Mouse (Mus musculus): Measurements from ENCODE around the gene Gna11. TPM values are rescaled to one million over a fixed set of nuclear protein-coding genes. Genes with fewer than 3 reads are reported as not detected.

The Gna11 gene
- 32.0 and 35.3 TPM in 2 replicates for polyA plus RNA-seq (2011; ENCODE audit: insufficient read depth, insufficient read length, low read depth, missing spikeins)

DNA sequence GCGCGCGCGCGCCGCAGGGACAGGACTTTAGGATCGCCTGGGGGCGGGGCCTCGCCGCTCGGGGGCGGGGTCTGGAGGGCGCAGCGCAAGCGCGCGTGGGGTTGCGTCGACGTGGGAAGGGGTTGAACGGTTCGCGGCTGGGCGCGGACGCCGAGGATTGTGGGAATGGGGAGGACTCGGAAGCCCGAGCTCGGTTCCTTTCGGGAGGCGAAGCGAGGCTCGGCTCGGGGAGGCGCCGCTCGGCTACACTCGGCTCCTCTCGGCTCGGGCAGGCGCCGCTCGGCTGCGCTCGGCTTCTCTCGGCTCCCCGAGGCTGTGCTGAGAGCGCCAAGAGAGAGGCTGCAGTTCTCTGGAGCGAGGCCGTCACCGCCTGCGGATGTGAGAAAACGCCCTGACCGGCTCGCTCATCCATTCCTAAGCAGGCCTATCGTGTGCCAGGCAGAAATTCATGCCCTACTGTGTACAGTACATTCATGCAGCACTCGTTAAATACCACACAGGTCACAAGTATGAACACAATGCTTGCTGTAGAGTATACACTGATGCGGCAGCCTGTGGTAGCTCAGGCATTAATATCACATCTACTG is at the start of gene Gna11:
TSS of gene Gna11 (minus strand) at position 30 of the 587 bp plus-strand sequence.
- Histone ChIP-seq H3K36me3 (ENCODE audit: control insufficient read depth, insufficient read depth, low read length, poor library complexity, severe bottlenecking) (no peaks in the 10 kb centered on the region), H3K27me3 (ENCODE audit: control insufficient read depth, insufficient read depth, low read length, poor library complexity, severe bottlenecking) (no peaks in the 10 kb centered on the region), H3K9me3 (replicated peaks; ENCODE audit: control insufficient read depth, insufficient read depth, low read length, poor library complexity, severe bottlenecking) (no peaks in the 10 kb centered on the region), H3K27ac (ENCODE audit: insufficient read depth, low read length) (no peak within 1 kb of the TSS), H3K9ac (ENCODE audit: low read depth, poor library complexity, severe bottlenecking) (peak within 1 kb of the TSS; percentile 83), H3K4me1 (ENCODE audit: control insufficient read depth, insufficient read depth, low read length) (peaks cover 6% of the 10 kb centered on the region), H3K4me3 (ENCODE audit: low read depth, low read length) (peak within 1 kb of the TSS; percentile 85)
- TF ChIP-seq POLR2A (IDR thresholded peaks at IDR 0.05; ENCODE audit: insufficient read depth, low read length) (peak; percentile 73), EP300 (IDR thresholded peaks at IDR 0.05; ENCODE audit: insufficient read depth, low read depth, low read length) (no peak)

DNA sequence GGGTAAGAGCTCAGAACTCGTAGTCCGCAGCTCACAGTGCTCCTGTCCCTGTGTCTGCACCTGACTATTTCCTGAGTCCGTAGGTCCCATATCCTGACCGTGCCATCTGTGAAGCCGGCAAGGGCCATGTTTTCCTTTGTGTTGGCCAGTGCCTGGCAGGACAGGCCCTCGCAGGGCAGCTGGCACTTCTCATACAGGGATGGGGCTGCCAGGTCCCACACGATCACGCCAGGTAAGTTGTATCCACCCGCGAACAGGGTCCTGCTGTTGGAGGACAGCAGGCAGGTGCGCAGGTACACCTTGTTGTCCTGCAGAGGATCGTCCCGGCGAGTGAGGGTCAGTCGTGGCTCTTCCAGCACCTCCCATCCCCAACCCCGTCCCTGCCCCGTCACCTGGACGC is 48.9 kb upstream of the Gna11 start:
- Histone ChIP-seq H3K4me1 (ENCODE audit: control insufficient read depth, insufficient read depth, low read length) (peaks cover 3% of the 10 kb centered on the region), H3K9me3 (replicated peaks; ENCODE audit: control insufficient read depth, insufficient read depth, low read length, poor library complexity, severe bottlenecking) (no peaks in the 10 kb centered on the region), H3K27ac (ENCODE audit: insufficient read depth, low read length) (no peak overlapping the region), H3K36me3 (ENCODE audit: control insufficient read depth, insufficient read depth, low read length, poor library complexity, severe bottlenecking) (no peaks in the 10 kb centered on the region), H3K4me3 (ENCODE audit: low read depth, low read length) (no peak overlapping the region), H3K27me3 (ENCODE audit: control insufficient read depth, insufficient read depth, low read length, poor library complexity, severe bottlenecking) (no peaks in the 10 kb centered on the region), H3K9ac (ENCODE audit: low read depth, poor library complexity, severe bottlenecking) (no peak overlapping the region)
- TF ChIP-seq CTCF (IDR thresholded peaks at IDR 0.05; ENCODE audit: low read depth, low read length) (no peak), EP300 (IDR thresholded peaks at IDR 0.05; ENCODE audit: insufficient read depth, low read depth, low read length) (no peak), POLR2A (IDR thresholded peaks at IDR 0.05; ENCODE audit: insufficient read depth, low read length) (no peak)

DNA sequence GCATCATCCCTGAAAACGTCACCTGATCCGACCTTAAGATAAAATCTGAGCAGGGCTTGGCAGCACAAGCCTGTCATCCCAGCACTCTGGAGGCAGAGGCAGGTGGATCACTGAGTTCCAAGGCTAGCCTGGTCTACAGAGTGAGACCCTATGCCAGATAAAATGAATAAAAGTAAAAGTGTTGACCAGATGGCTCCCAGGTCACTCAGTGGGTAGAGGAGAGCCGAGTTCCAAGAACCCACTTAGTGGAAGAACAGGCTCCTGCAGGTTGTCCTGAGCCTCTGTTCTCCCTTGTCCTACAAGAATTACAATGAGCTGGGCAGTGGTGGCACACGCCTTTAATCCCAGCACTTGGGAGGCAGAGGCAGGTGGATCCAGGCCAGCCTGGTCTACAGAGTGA is 48.2 kb upstream of the Gna11 start:
- Histone ChIP-seq H3K4me1 (ENCODE audit: control insufficient read depth, insufficient read depth, low read length) (peaks cover 3% of the 10 kb centered on the region), H3K27me3 (ENCODE audit: control insufficient read depth, insufficient read depth, low read length, poor library complexity, severe bottlenecking) (no peaks in the 10 kb centered on the region), H3K9ac (ENCODE audit: low read depth, poor library complexity, severe bottlenecking) (no peak overlapping the region), H3K4me3 (ENCODE audit: low read depth, low read length) (no peak overlapping the region), H3K9me3 (replicated peaks; ENCODE audit: control insufficient read depth, insufficient read depth, low read length, poor library complexity, severe bottlenecking) (no peaks in the 10 kb centered on the region), H3K27ac (ENCODE audit: insufficient read depth, low read length) (no peak overlapping the region), H3K36me3 (ENCODE audit: control insufficient read depth, insufficient read depth, low read length, poor library complexity, severe bottlenecking) (no peaks in the 10 kb centered on the region)
- TF ChIP-seq POLR2A (IDR thresholded peaks at IDR 0.05; ENCODE audit: insufficient read depth, low read length) (no peak), CTCF (IDR thresholded peaks at IDR 0.05; ENCODE audit: low read depth, low read length) (no peak), EP300 (IDR thresholded peaks at IDR 0.05; ENCODE audit: insufficient read depth, low read depth, low read length) (no peak)

DNA sequence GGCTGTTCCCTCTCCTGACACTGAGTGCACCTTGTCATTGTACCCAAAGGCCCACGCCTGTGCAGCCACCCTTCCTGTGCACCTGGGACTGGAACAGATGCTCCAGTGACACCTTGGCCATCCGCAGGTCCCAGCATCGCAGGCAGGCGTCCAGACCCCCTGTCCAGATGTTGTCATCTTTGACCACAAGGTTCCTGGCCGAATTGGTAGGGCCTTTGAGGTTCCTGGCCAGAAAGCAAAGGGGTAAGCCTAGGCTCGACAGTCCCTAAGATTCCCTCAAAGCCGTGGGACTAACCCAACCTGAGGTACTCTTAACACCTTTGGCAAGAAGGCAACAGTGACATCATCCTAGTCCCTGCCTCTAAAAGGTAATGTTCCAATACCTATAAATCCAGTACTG is 47.6 kb upstream of the Gna11 start:
- Histone ChIP-seq H3K9me3 (replicated peaks; ENCODE audit: control insufficient read depth, insufficient read depth, low read length, poor library complexity, severe bottlenecking) (no peaks in the 10 kb centered on the region), H3K4me1 (ENCODE audit: control insufficient read depth, insufficient read depth, low read length) (no peaks in the 10 kb centered on the region), H3K27me3 (ENCODE audit: control insufficient read depth, insufficient read depth, low read length, poor library complexity, severe bottlenecking) (no peaks in the 10 kb centered on the region), H3K9ac (ENCODE audit: low read depth, poor library complexity, severe bottlenecking) (no peak overlapping the region), H3K27ac (ENCODE audit: insufficient read depth, low read length) (no peak overlapping the region), H3K4me3 (ENCODE audit: low read depth, low read length) (no peak overlapping the region), H3K36me3 (ENCODE audit: control insufficient read depth, insufficient read depth, low read length, poor library complexity, severe bottlenecking) (no peaks in the 10 kb centered on the region)
- no peak for TF ChIP-seq POLR2A (IDR thresholded peaks at IDR 0.05; ENCODE audit: insufficient read depth, low read length)
- TF ChIP-seq EP300 (IDR thresholded peaks at IDR 0.05; ENCODE audit: insufficient read depth, low read depth, low read length), result no peak
- no peak for TF ChIP-seq CTCF (IDR thresholded peaks at IDR 0.05; ENCODE audit: low read depth, low read length)

DNA sequence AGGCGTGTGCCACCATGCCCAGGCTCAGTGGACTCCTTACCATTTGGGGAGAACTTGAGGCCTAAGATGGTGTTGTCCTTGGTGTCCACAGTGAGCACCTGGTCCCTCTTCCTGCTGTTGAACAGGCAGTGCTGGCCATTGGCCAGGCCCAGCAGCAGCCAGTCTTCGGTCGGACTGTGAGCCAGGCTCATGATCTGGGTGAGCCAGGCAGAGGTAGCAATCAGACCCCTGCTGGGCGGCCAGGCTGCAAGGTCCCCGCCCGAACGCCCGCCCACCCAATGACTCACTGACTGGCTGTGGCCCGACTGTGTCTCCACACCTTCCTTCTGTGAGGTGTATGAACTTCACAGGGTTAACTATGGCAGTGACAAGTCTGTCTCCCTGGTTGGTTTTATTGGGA is 46.9 kb upstream of the Gna11 start:
- Histone ChIP-seq H3K4me1 (ENCODE audit: control insufficient read depth, insufficient read depth, low read length) (no peaks in the 10 kb centered on the region), H3K27ac (ENCODE audit: insufficient read depth, low read length) (no peak overlapping the region), H3K27me3 (ENCODE audit: control insufficient read depth, insufficient read depth, low read length, poor library complexity, severe bottlenecking) (no peaks in the 10 kb centered on the region), H3K9ac (ENCODE audit: low read depth, poor library complexity, severe bottlenecking) (no peak overlapping the region), H3K4me3 (ENCODE audit: low read depth, low read length) (no peak overlapping the region), H3K9me3 (replicated peaks; ENCODE audit: control insufficient read depth, insufficient read depth, low read length, poor library complexity, severe bottlenecking) (no peaks in the 10 kb centered on the region), H3K36me3 (ENCODE audit: control insufficient read depth, insufficient read depth, low read length, poor library complexity, severe bottlenecking) (no peaks in the 10 kb centered on the region)
- TF ChIP-seq POLR2A (IDR thresholded peaks at IDR 0.05; ENCODE audit: insufficient read depth, low read length) (no peak), EP300 (IDR thresholded peaks at IDR 0.05; ENCODE audit: insufficient read depth, low read depth, low read length) (no peak), CTCF (IDR thresholded peaks at IDR 0.05; ENCODE audit: low read depth, low read length) (no peak)

DNA sequence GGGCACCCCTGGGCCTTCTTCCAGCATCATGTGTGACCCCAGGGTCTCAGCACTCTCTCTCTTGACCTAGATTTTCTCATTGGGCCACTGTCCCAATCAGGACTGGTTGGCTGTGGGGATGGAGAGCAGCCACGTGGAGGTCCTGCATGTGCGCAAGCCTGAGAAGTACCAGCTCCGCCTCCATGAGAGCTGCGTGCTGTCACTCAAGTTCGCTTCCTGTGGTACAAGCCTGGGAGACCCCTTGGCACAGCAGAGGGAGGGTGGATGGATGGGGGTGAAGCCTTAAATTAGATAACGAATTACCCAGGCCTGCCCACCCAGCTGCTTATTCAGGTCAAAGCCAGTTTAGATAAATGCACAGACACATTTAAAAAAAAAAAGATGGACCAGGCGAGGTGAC is 43.7 kb upstream of the Gna11 start:
- no peak overlapping the region for H3K27ac ChIP-seq (ENCODE audit: insufficient read depth, low read length)
- no peaks in the 10 kb centered on the region for H3K27me3 ChIP-seq (ENCODE audit: control insufficient read depth, insufficient read depth, low read length, poor library complexity, severe bottlenecking)
- H3K9ac ChIP-seq (ENCODE audit: low read depth, poor library complexity, severe bottlenecking), result no peak overlapping the region
- no peaks in the 10 kb centered on the region for H3K36me3 ChIP-seq (ENCODE audit: control insufficient read depth, insufficient read depth, low read length, poor library complexity, severe bottlenecking)
- no peaks in the 10 kb centered on the region for H3K9me3 ChIP-seq (replicated peaks; ENCODE audit: control insufficient read depth, insufficient read depth, low read length, poor library complexity, severe bottlenecking)
- no peaks in the 10 kb centered on the region for H3K4me1 ChIP-seq (ENCODE audit: control insufficient read depth, insufficient read depth, low read length)
- no peak overlapping the region for H3K4me3 ChIP-seq (ENCODE audit: low read depth, low read length)
- no peak for TF ChIP-seq POLR2A (IDR thresholded peaks at IDR 0.05; ENCODE audit: insufficient read depth, low read length)
